Mouse (Mus musculus): Measurements from ENCODE around the gene Arpc4. TPM values are rescaled to one million over a fixed set of nuclear protein-coding genes. Genes with fewer than 3 reads are reported as not detected.

Arpc4 gene
- polyA plus RNA-seq, 1 experiment from 2014 or later = 409 TPM

DNA sequence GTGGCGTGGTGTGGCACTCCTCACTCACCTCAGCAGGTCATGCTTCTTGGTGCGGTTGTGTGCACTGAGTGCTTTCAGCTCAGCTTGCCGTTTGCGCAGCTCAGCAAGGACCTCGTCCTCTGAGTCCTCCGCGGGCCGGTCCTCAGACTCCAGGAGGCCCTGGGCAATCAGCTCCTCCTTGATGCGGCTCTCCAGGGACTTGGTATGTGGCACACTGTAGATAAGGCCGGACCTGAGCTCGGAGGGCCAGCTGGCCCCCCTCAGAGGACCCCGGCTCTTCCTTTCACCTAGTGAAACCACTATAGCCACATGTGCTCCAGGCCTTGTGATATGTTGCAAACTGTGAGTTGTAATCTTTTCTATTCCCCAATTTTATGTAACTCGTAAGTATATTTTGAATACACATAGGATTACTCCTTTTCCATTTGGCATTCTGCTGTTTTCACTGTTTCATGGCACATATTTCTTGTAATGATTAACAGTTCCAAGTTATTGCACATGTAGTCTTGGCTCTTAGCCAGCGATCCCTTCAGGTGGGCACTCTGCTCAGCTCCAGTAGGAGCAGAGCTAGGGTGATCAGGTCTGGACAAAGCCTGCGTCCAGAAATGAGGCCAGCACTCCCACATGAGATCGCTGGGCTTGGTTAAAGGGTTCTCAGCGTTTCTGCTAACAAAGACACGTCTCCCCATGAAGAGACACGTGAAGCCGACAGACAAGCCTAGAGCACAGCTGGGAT, 7.6 kb upstream of the Arpc4 start:
- H3K27me3 ChIP-seq (replicated peaks; ENCODE audit: control insufficient read depth, insufficient read depth, low read length) = no peaks in the 10 kb centered on the region
- 51% methylated on average over 20 of the region's 20 CpGs for WGBS
- peak overlapping the region; percentile 25 for H3K4me2 ChIP-seq (replicated peaks; ENCODE audit: low read depth)
- H3K36me3 ChIP-seq (ENCODE audit: control insufficient read depth, insufficient read depth) = peaks cover 67% of the 10 kb centered on the region
- H3K9ac ChIP-seq (ENCODE audit: low read depth, low read length) = no peak overlapping the region
- H3K27ac ChIP-seq (ENCODE audit: low read depth, low read length) = peak overlapping the region; percentile 55; the same call in 1 of the 2 replicates
- no peak for TF ChIP-seq CTCF (IDR thresholded peaks at IDR 0.05; ENCODE audit: low read depth)
- no peak overlapping the region for H3K4me3 ChIP-seq (ENCODE audit: low read depth, low read length)
- ATAC-seq = peak; percentile 70
- no peaks in the 10 kb centered on the region for H3K9me3 ChIP-seq (ENCODE audit: control insufficient read depth)
- no peaks in the 10 kb centered on the region for H3K4me1 ChIP-seq (replicated peaks; ENCODE audit: control insufficient read depth, insufficient read depth, low read length)

DNA sequence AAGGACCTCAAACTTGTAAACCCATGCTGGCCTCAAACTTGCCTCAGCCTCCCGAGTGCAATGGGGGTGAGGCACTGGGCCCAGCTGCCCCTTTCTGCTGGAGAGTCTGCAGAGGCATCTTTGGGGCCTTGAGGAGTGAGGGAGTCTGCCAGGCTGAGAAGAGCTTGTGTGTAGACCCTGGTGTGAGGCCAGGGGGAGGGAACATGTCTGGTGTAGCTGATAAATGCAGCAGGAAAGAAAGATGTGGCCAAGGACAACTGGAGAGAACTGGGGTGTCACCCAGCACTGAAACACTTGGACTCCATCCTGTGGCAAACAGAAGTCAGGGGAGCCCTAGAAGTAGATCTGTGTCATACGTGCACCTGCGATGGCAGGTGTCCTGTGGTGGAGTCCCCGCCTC, 4.4 kb upstream of the Arpc4 start:
- no peak overlapping the region for H3K4me3 ChIP-seq (ENCODE audit: low read depth, low read length)
- H3K9ac ChIP-seq (ENCODE audit: low read depth, low read length) = no peak overlapping the region
- H3K27ac ChIP-seq (ENCODE audit: low read depth, low read length) = no peak overlapping the region
- H3K27me3 ChIP-seq (replicated peaks; ENCODE audit: control insufficient read depth, insufficient read depth, low read length) = no peaks in the 10 kb centered on the region
- 87% methylated on average over 4 of the region's 4 CpGs for WGBS
- H3K4me1 ChIP-seq (replicated peaks; ENCODE audit: control insufficient read depth, insufficient read depth, low read length) = no peaks in the 10 kb centered on the region
- H3K4me2 ChIP-seq (replicated peaks; ENCODE audit: low read depth) = no peak overlapping the region
- no peaks in the 10 kb centered on the region for H3K9me3 ChIP-seq (ENCODE audit: control insufficient read depth)
- peaks cover 62% of the 10 kb centered on the region for H3K36me3 ChIP-seq (ENCODE audit: control insufficient read depth, insufficient read depth)
- TF ChIP-seq CTCF (IDR thresholded peaks at IDR 0.05; ENCODE audit: low read depth) = no peak
- no peak for ATAC-seq

GRCm38 (mm10) chr6:113377172-113377495, 781 bp upstream of the Arpc4 start:
- Histone ChIP-seq H3K27me3 (replicated peaks; ENCODE audit: control insufficient read depth, insufficient read depth, low read length) (no peaks in the 10 kb centered on the region), H3K4me2 (replicated peaks; ENCODE audit: low read depth) (peak overlapping the region; percentile 84), H3K27ac (ENCODE audit: low read depth, low read length) (peak overlapping the region; percentile 90), H3K36me3 (ENCODE audit: control insufficient read depth, insufficient read depth) (peaks cover 55% of the 10 kb centered on the region), H3K4me3 (ENCODE audit: low read depth, low read length) (peak overlapping the region; percentile 99), H3K9me3 (ENCODE audit: control insufficient read depth) (no peaks in the 10 kb centered on the region), H3K4me1 (replicated peaks; ENCODE audit: control insufficient read depth, insufficient read depth, low read length) (no peaks in the 10 kb centered on the region), H3K9ac (ENCODE audit: low read depth, low read length) (peak overlapping the region; percentile 93)
- ATAC-seq = no peak
- TF ChIP-seq CTCF (IDR thresholded peaks at IDR 0.05; ENCODE audit: low read depth) = no peak; the same call in 1 of the 2 replicates
- 5% methylated on average over 7 of the region's 7 CpGs for WGBS

DNA sequence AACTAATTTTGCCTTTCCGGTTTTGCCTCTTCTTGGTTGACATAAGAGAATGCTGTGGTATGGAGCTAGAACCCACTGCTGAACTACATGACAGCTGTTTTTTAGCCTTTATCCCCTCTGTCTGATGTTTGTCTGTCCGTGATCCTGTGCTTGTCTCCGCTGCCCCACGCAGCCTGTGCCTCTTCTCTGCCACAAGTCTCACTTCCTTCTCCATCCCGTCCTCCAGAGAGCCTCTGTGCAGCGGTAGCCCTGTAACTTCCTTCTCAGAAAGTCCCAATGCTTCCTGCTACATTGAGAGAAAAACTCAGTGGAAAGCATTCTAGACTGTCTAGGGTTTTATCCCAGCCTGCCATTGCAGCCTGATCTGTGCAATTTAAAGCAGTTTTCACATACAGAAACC, 1.3 kb downstream of the Arpc4 start:
- peak overlapping the region; percentile 99 for H3K4me3 ChIP-seq (ENCODE audit: low read depth, low read length)
- no peak for TF ChIP-seq CTCF (IDR thresholded peaks at IDR 0.05; ENCODE audit: low read depth)
- 50% methylated on average over 6 of the region's 6 CpGs for WGBS
- no peak overlapping the region for H3K9ac ChIP-seq (ENCODE audit: low read depth, low read length)
- H3K27ac ChIP-seq (ENCODE audit: low read depth, low read length) = no peak overlapping the region
- no peak for ATAC-seq
- H3K9me3 ChIP-seq (ENCODE audit: control insufficient read depth) = no peaks in the 10 kb centered on the region
- no peaks in the 10 kb centered on the region for H3K27me3 ChIP-seq (replicated peaks; ENCODE audit: control insufficient read depth, insufficient read depth, low read length)
- peak overlapping the region; percentile 84 for H3K4me2 ChIP-seq (replicated peaks; ENCODE audit: low read depth)
- H3K36me3 ChIP-seq (ENCODE audit: control insufficient read depth, insufficient read depth) = peaks cover 55% of the 10 kb centered on the region
- no peaks in the 10 kb centered on the region for H3K4me1 ChIP-seq (replicated peaks; ENCODE audit: control insufficient read depth, insufficient read depth, low read length)

- no peak overlapping the region for H3K9ac ChIP-seq (ENCODE audit: low read depth, low read length)
- 80% methylated on average over 11 of the region's 11 CpGs for WGBS
- no peak overlapping the region for H3K4me3 ChIP-seq (ENCODE audit: low read depth, low read length)
- H3K27ac ChIP-seq (ENCODE audit: low read depth, low read length) = no peak overlapping the region; the same call in 1 of the 2 replicates
- ATAC-seq = no peak
- H3K27me3 ChIP-seq (replicated peaks; ENCODE audit: control insufficient read depth, insufficient read depth, low read length) = no peaks in the 10 kb centered on the region
- no peaks in the 10 kb centered on the region for H3K9me3 ChIP-seq (ENCODE audit: control insufficient read depth)
- peaks cover 56% of the 10 kb centered on the region for H3K36me3 ChIP-seq (ENCODE audit: control insufficient read depth, insufficient read depth)
- 0 out of 2 replicates have a peak, but pooled peaks cover 3% of the 10 kb centered on the region for H3K4me1 ChIP-seq (replicated peaks; ENCODE audit: control insufficient read depth, insufficient read depth, low read length)
- TF ChIP-seq CTCF (IDR thresholded peaks at IDR 0.05; ENCODE audit: low read depth) = peak; percentile 46
- no peak overlapping the region for H3K4me2 ChIP-seq (replicated peaks; ENCODE audit: low read depth)
Measured at GRCm38 (mm10) chr6:113380480-113380879, 2.6 kb downstream of the Arpc4 start.

DNA sequence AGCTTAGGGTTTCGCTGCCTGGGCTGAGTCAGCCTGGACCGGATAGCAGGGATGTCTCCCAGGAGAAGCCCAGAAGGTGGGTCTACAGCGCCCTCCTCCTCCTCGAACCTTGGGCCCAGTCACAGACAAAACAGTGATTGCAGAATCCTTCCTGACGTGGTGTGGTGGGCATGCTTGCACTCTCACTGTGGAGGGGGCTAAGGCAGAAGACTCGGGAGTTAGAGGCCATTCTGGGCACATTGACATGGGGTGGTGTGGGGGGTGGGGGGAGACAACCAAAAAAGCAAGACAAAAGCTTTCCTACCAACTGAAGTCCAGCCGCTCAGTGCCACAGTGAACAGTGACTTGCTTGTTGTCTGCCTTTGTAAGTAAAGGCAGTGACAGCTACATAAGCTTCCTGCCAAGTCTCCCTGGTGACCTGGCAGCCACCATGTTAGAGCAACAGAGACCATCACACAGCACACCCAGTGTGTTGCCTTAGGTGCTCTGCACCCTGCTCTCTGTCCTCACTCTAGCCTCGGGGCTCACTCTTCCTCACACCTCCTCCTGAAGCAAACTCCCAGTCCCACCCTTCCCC, 6.5 kb downstream of the Arpc4 start:
- no peaks in the 10 kb centered on the region for H3K27me3 ChIP-seq (replicated peaks; ENCODE audit: control insufficient read depth, insufficient read depth, low read length)
- 0 out of 2 replicates have a peak, but pooled peaks cover 3% of the 10 kb centered on the region for H3K4me1 ChIP-seq (replicated peaks; ENCODE audit: control insufficient read depth, insufficient read depth, low read length)
- H3K27ac ChIP-seq (ENCODE audit: low read depth, low read length) = peak overlapping the region; percentile 52; the same call in 1 of the 2 replicates
- no peak overlapping the region for H3K9ac ChIP-seq (ENCODE audit: low read depth, low read length)
- H3K9me3 ChIP-seq (ENCODE audit: control insufficient read depth) = no peaks in the 10 kb centered on the region
- WGBS = 95% methylated on average over 8 of the region's 8 CpGs
- no peak for ATAC-seq
- no peak for TF ChIP-seq CTCF (IDR thresholded peaks at IDR 0.05; ENCODE audit: low read depth)
- H3K4me3 ChIP-seq (ENCODE audit: low read depth, low read length) = no peak overlapping the region
- no peak overlapping the region for H3K4me2 ChIP-seq (replicated peaks; ENCODE audit: low read depth)
- peaks cover 89% of the 10 kb centered on the region for H3K36me3 ChIP-seq (ENCODE audit: control insufficient read depth, insufficient read depth)

Measured in intestine, postnatal 0 days (tissue).